Comparison of ENCODE assay signal across 8 mouse cellular contexts in the genomic region with DNA sequence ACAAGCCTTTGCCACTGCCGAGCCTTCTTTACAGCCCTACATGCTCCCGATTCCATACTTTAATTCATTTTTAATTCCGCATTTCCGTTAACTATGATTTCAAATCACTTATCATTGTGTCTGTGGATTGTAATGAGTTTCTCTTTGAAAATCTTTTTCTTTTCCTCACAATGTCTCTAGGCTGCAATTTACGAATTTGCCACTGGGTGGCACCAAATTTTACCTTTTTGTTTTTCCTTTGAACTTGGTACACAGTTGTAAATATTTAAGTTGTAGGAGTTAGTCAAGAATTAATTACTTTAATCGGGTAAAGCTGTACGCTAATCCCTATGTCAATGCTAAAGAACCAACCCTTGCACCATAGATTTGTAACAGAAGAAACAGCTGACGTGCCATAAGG. TPM values are rescaled to one million over a fixed set of nuclear protein-coding genes. Genes with fewer than 3 reads are reported as not detected.
A peak's percentile ranks its signal among the peaks of the same experiment; 100 is the strongest.
DNase-seq lines count a peak whose midpoint lies in the region; ATAC-seq lines count a peak whose summit lies in the region.

No protein-coding gene starts in this region.

- H3K4me1 ChIP-seq in midbrain, embryonic 13.5 days (replicated peaks), result no peaks in the 10 kb centered on the region

- H3K27me3 ChIP-seq in midbrain, embryonic 13.5 days, result no peaks in the 10 kb centered on the region

- H3K27ac ChIP-seq in midbrain, embryonic 13.5 days, result no peak overlapping the region

- 19% methylated on average over 8 of the region's 8 CpGs for WGBS in midbrain, embryonic 13.5 days

- no peak overlapping the region for H3K9ac ChIP-seq in midbrain, embryonic 13.5 days (replicated peaks)

- peak; percentile 42 to 58 for DNase-seq in adrenal gland, adult 18-20 months (ENCODE audit: low spot score in 2 of 2)
- no peak for DNase-seq in adrenal gland, adult 8-10 months
- DNase-seq in 416B (ENCODE audit: low read depth), result peak; percentile 14
- peak; percentile 61 to 72 for DNase-seq in cerebellum, postnatal 10 days
- peak; percentile 7 to 23 for DNase-seq in heart, postnatal 36 days
- peak; percentile 4 for DNase-seq in left cerebral cortex, adult 11 months (ENCODE audit: low spot score)
- no peak for DNase-seq in ovary, postnatal 36 days (ENCODE audit: low spot score)

- H3K9me3 ChIP-seq in midbrain, embryonic 13.5 days, result no peaks in the 10 kb centered on the region

- peak overlapping the region; percentile 26; the same call in 1 of the 2 replicates for H3K4me2 ChIP-seq in midbrain, embryonic 13.5 days (replicated peaks)

- H3K36me3 ChIP-seq in midbrain, embryonic 13.5 days, result no peaks in the 10 kb centered on the region

- intact Hi-C loops in heart, postnatal 36 days (cut with DNase I), result loop anchor here (10.0 kb wide), 1 partner anchor 275 kb away; no protein-coding TSS in a partner anchor

- ATAC-seq in midbrain, embryonic 13.5 days, result 0 out of 2 replicates have a peak, but pooled peaks have one; percentile 14

- H3K4me3 ChIP-seq in midbrain, embryonic 13.5 days (replicated peaks), result no peak overlapping the region; the same call in 1 of the 2 replicates

RNA-seq across cellular contexts. Expression of gene Aass, which starts 47.3 kb away (rescaled TPM):
- total RNA-seq in adrenal gland, adult 18-20 months (2021), result 1 to 10 TPM in 1 of 2 experiments, under 1 TPM in 1; 0.54 to 3.3 TPM
- total RNA-seq in adrenal gland, adult 8-10 months (2022), result 1 to 10 TPM; 1.1 to 1.8 (median 1.3) TPM
- total RNA-seq in heart, postnatal 36 days (2021), result under 1 TPM; 0.16 to 0.25 TPM
- polyA plus RNA-seq in midbrain, embryonic 13.5 days (2015; fragmentation: Nextera tagmentation; extraction: Ambion mirVana), result 0.47 and 0.59 TPM in 2 replicates

Comparison
In these comparisons a context has a peak if more than half of its experiments do, and no peak if none do; other contexts are left out.
1. DNase-seq: peak in adrenal gland, adult 18-20 months (2 of 2), 416B (single experiment), cerebellum, postnatal 10 days (2 of 2), heart, postnatal 36 days (2 of 2) and left cerebral cortex, adult 11 months (single experiment); none in adrenal gland, adult 8-10 months (single experiment) and ovary, postnatal 36 days (single experiment).